13 mouse cellular contexts compared by ENCODE assay signal in the genomic region with DNA sequence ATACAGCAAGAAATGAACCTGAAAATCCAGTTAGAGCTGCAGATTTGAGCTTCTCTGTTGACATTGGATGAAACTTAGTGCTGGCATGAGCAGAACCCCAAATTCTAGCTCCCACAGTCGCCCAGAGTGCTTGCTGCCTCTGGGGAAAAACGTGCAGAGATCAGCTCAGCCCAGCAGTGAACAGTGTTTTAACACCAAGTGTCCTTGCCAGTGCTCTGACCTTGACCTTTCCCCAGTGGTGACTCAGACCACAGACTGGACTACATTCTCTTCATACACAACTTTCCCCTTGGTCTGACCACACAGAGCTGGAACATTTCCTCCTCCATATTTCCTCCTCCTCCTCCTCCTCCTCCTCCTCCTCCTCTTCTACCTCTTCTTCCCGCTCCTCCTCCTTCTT. TPM values are rescaled to one million over a fixed set of nuclear protein-coding genes. Genes with fewer than 3 reads are reported as not detected.
DNase-seq lines count a peak whose midpoint lies in the region; ATAC-seq and TF ChIP-seq lines count a peak whose summit lies in the region.
"Had no signal": no experiment of that assay in that cellular context is flagged by ENCODE, and none has a peak within 500 bp of the region (broad histone marks: within the 10 kb centered on the region; RNA-seq: fewer than 3 reads in every experiment).

No protein-coding gene starts in this region.

- H3K4me1 ChIP-seq in heart, embryonic 12.5 days (replicated peaks) = peaks cover 33% of the 10 kb centered on the region
- H3K4me1 ChIP-seq in intestine, postnatal 0 days (replicated peaks; ENCODE audit: control insufficient read depth, insufficient read depth, low read length) = no peaks in the 10 kb centered on the region
- no peaks in the 10 kb centered on the region; the same call in 1 of the 2 replicates for H3K4me1 ChIP-seq in stomach, postnatal 0 days (replicated peaks; ENCODE audit: control insufficient read depth, insufficient read depth)
- H3K4me1 ChIP-seq in midbrain, postnatal 0 days (ENCODE audit: insufficient read depth, low read length) = no peaks in the 10 kb centered on the region; the same call in 1 of the 2 replicates
- peaks cover 18% of the 10 kb centered on the region for H3K4me1 ChIP-seq in limb, embryonic 10.5 days

- H3K27ac ChIP-seq in heart, embryonic 12.5 days (ENCODE audit: poor library complexity, severe bottlenecking) = peak overlapping the region; percentile 50
- peak overlapping the region; percentile 92; the same call in 1 of the 2 replicates for H3K27ac ChIP-seq in intestine, postnatal 0 days (ENCODE audit: low read depth, low read length)
- H3K27ac ChIP-seq in stomach, postnatal 0 days (replicated peaks) = peak overlapping the region; percentile 19
- H3K27ac ChIP-seq in midbrain, postnatal 0 days (ENCODE audit: low read depth, low read length) = no peak overlapping the region
- no peak overlapping the region for H3K27ac ChIP-seq in limb, embryonic 10.5 days
- H3K27ac ChIP-seq: embryonic facial prominence, embryonic 15.5 days; hindbrain, embryonic 15.5 days; macrophage had no signal

- 0 out of 2 replicates have a peak, but pooled peaks cover 3% of the 10 kb centered on the region for H3K9me3 ChIP-seq in heart, embryonic 12.5 days (replicated peaks)
- H3K9me3 ChIP-seq in intestine, postnatal 0 days (ENCODE audit: control insufficient read depth) = no peaks in the 10 kb centered on the region
- H3K9me3 ChIP-seq in stomach, postnatal 0 days (ENCODE audit: control insufficient read depth, low read length) = no peaks in the 10 kb centered on the region
- no peaks in the 10 kb centered on the region for H3K9me3 ChIP-seq in midbrain, postnatal 0 days (ENCODE audit: low read length)
- H3K9me3 ChIP-seq in limb, embryonic 10.5 days (replicated peaks) = no peaks in the 10 kb centered on the region
- H3K9me3 ChIP-seq: embryonic facial prominence, embryonic 15.5 days; hindbrain, embryonic 15.5 days had no signal

- ATAC-seq in heart, embryonic 12.5 days (ENCODE audit: insufficient number of reproducible peaks, low FRiP score) = no peak
- ATAC-seq in intestine, postnatal 0 days = no peak
- ATAC-seq in stomach, postnatal 0 days (ENCODE audit: low FRiP score, low TSS enrichment) = no peak
- ATAC-seq in midbrain, postnatal 0 days (ENCODE audit: low FRiP score) = no peak
- ATAC-seq: CD4-positive, CD25-positive, alpha-beta regulatory T cell, adult 4 months had no signal

- intact Hi-C loops in heart, postnatal 10 days (cut with DNase I) = no loop called here

- H3K9ac ChIP-seq in heart, embryonic 12.5 days = peak overlapping the region; percentile 73; the same call in 1 of the 2 replicates
- H3K9ac ChIP-seq in intestine, postnatal 0 days (ENCODE audit: low read depth, low read length) = peak overlapping the region; percentile 35
- H3K9ac ChIP-seq in stomach, postnatal 0 days (ENCODE audit: low read length) = no peak overlapping the region
- no peak overlapping the region for H3K9ac ChIP-seq in midbrain, postnatal 0 days (replicated peaks; ENCODE audit: low read length, poor library complexity, severe bottlenecking)
- H3K9ac ChIP-seq: embryonic facial prominence, embryonic 15.5 days; hindbrain, embryonic 15.5 days had no signal

- H3K36me3 ChIP-seq in heart, embryonic 12.5 days = no peaks in the 10 kb centered on the region
- no peaks in the 10 kb centered on the region; the same call in 1 of the 2 replicates for H3K36me3 ChIP-seq in intestine, postnatal 0 days (ENCODE audit: control insufficient read depth, insufficient read depth)
- no peaks in the 10 kb centered on the region for H3K36me3 ChIP-seq in stomach, postnatal 0 days (ENCODE audit: control insufficient read depth, insufficient read depth, low read length)
- H3K36me3 ChIP-seq in midbrain, postnatal 0 days (ENCODE audit: insufficient read depth, low read length) = no peaks in the 10 kb centered on the region
- H3K36me3 ChIP-seq in limb, embryonic 10.5 days = no peaks in the 10 kb centered on the region
- H3K36me3 ChIP-seq: embryonic facial prominence, embryonic 15.5 days; hindbrain, embryonic 15.5 days had no signal

- TF ChIP-seq EP300 in stomach, postnatal 0 days (optimal IDR thresholded peaks at IDR 0.05) = no peak

- peaks cover 20% of the 10 kb centered on the region for H3K27me3 ChIP-seq in heart, embryonic 12.5 days (replicated peaks)
- H3K27me3 ChIP-seq in intestine, postnatal 0 days (replicated peaks; ENCODE audit: control insufficient read depth, insufficient read depth, low read length) = no peaks in the 10 kb centered on the region
- no peaks in the 10 kb centered on the region for H3K27me3 ChIP-seq in stomach, postnatal 0 days (ENCODE audit: control insufficient read depth, insufficient read depth, low read length)
- peaks cover 13% of the 10 kb centered on the region for H3K27me3 ChIP-seq in midbrain, postnatal 0 days (ENCODE audit: insufficient read depth, low read length)
- H3K27me3 ChIP-seq in limb, embryonic 10.5 days (ENCODE audit: low read depth, poor library complexity, severe bottlenecking) = peaks cover 56% of the 10 kb centered on the region

- no peak for DNase-seq in heart, postnatal 10 days
- peak; percentile 36 to 54 for DNase-seq in spleen, postnatal 10 days (ENCODE audit: low spot score in 2 of 2)
- DNase-seq in spleen, postnatal 14 days (ENCODE audit: low spot score in 2 of 2) = no peak
- DNase-seq in stomach, postnatal 0 days (ENCODE audit: low spot score) = peak; percentile 42
- no peak for DNase-seq in midbrain, postnatal 0 days (ENCODE audit: low spot score)
- no peak for DNase-seq in limb, embryonic 10.5 days (ENCODE audit: low spot score)
- DNase-seq: cerebellum, adult 9-11 months had no signal

- H3K4me2 ChIP-seq in heart, embryonic 12.5 days = peak overlapping the region; percentile 80
- peak overlapping the region; percentile 88 for H3K4me2 ChIP-seq in intestine, postnatal 0 days (replicated peaks; ENCODE audit: low read depth)
- peak overlapping the region; percentile 84; the same call in 1 of the 2 replicates for H3K4me2 ChIP-seq in stomach, postnatal 0 days (replicated peaks; ENCODE audit: low read depth)
- H3K4me2 ChIP-seq in midbrain, postnatal 0 days (ENCODE audit: low read depth, low read length, poor library complexity, severe bottlenecking) = no peak overlapping the region

- 32% methylated on average over 3 of the region's 3 CpGs for WGBS in heart, embryonic 12.5 days
- 55% methylated on average over 3 of the region's 3 CpGs for WGBS in intestine, postnatal 0 days
- WGBS in stomach, postnatal 0 days = 45% methylated on average over 3 of the region's 3 CpGs
- WGBS in midbrain, postnatal 0 days = 36% methylated on average over 3 of the region's 3 CpGs
- WGBS in limb, embryonic 10.5 days = 49% methylated on average over 3 of the region's 3 CpGs

- TF ChIP-seq CTCF in intestine, postnatal 0 days (IDR thresholded peaks at IDR 0.05; ENCODE audit: low read depth) = no peak
- TF ChIP-seq CTCF in stomach, postnatal 0 days (IDR thresholded peaks at IDR 0.05; ENCODE audit: low read depth) = no peak
- no peak for TF ChIP-seq CTCF in midbrain, postnatal 0 days (IDR thresholded peaks at IDR 0.05)

- peak overlapping the region; percentile 69 for H3K4me3 ChIP-seq in heart, embryonic 12.5 days
- peak overlapping the region; percentile 89 for H3K4me3 ChIP-seq in intestine, postnatal 0 days (ENCODE audit: low read depth, low read length)
- H3K4me3 ChIP-seq in stomach, postnatal 0 days (ENCODE audit: low read depth, low read length) = peak overlapping the region; percentile 79; the same call in 1 of the 2 replicates
- H3K4me3 ChIP-seq in midbrain, postnatal 0 days (ENCODE audit: low read depth, low read length) = no peak overlapping the region
- H3K4me3 ChIP-seq in limb, embryonic 10.5 days = no peak overlapping the region

RNA-seq across cellular contexts. Expression of gene Grtp1, which starts 1.6 kb away (rescaled TPM):
- 19.8 and 22.7 TPM in 2 replicates for polyA plus RNA-seq in heart, embryonic 12.5 days (2016; fragmentation: Nextera tagmentation; extraction: Ambion mirVana)
- total RNA-seq in heart, postnatal 10 days (2021) = 1 to 10 TPM; 2.5 to 2.6 TPM
- 110 and 113 TPM in 2 replicates for polyA plus RNA-seq in intestine, postnatal 0 days (2015; fragmentation: Nextera tagmentation; extraction: Ambion mirVana)
- 30.6 and 31.8 TPM in 2 replicates for polyA plus RNA-seq in stomach, postnatal 0 days (2015; fragmentation: Nextera tagmentation; extraction: Ambion mirVana)
- 7.9 and 10.1 TPM in 2 replicates for total RNA-seq in midbrain, postnatal 0 days (2014; rRNA removed)
- 18.9 and 19.9 TPM in 2 replicates for polyA plus RNA-seq in midbrain, postnatal 0 days (2015; fragmentation: Nextera tagmentation; extraction: Ambion mirVana)
- polyA plus RNA-seq in limb, embryonic 10.5 days (2016; fragmentation: Nextera tagmentation; extraction: Ambion mirVana) = 16.0 and 18.8 TPM in 2 replicates

RNA-seq across cellular contexts. Expression of gene Lamp1, which starts 43.1 kb away (rescaled TPM):
- polyA plus RNA-seq in heart, embryonic 12.5 days (2016; fragmentation: Nextera tagmentation; extraction: Ambion mirVana) = 364 and 372 TPM in 2 replicates
- total RNA-seq in heart, postnatal 10 days (2021) = 100 to 1,000 TPM; 310 to 323 TPM
- polyA plus RNA-seq in intestine, postnatal 0 days (2015; fragmentation: Nextera tagmentation; extraction: Ambion mirVana) = 847 and 854 TPM in 2 replicates
- 260 and 278 TPM in 2 replicates for polyA plus RNA-seq in stomach, postnatal 0 days (2015; fragmentation: Nextera tagmentation; extraction: Ambion mirVana)
- total RNA-seq in midbrain, postnatal 0 days (2014; rRNA removed) = 273 and 322 TPM in 2 replicates
- polyA plus RNA-seq in midbrain, postnatal 0 days (2015; fragmentation: Nextera tagmentation; extraction: Ambion mirVana) = 358 and 371 TPM in 2 replicates
- 186 and 196 TPM in 2 replicates for polyA plus RNA-seq in limb, embryonic 10.5 days (2016; fragmentation: Nextera tagmentation; extraction: Ambion mirVana)

RNA-seq across cellular contexts. Expression of gene Adprhl1, which starts 51.9 kb away (rescaled TPM):
- polyA plus RNA-seq in heart, embryonic 12.5 days (2016; fragmentation: Nextera tagmentation; extraction: Ambion mirVana) = 167 and 180 TPM in 2 replicates
- total RNA-seq in heart, postnatal 10 days (2021) = 100 to 1,000 TPM; 418 to 470 TPM
- 0.48 TPM in 1 of 2 replicates, not detected in the other for polyA plus RNA-seq in intestine, postnatal 0 days (2015; fragmentation: Nextera tagmentation; extraction: Ambion mirVana)
- 0.42 and 0.50 TPM in 2 replicates for polyA plus RNA-seq in stomach, postnatal 0 days (2015; fragmentation: Nextera tagmentation; extraction: Ambion mirVana)
- total RNA-seq in midbrain, postnatal 0 days (2014; rRNA removed) = 0.09 and 0.16 TPM in 2 replicates
- 0.28 and 0.41 TPM in 2 replicates for polyA plus RNA-seq in midbrain, postnatal 0 days (2015; fragmentation: Nextera tagmentation; extraction: Ambion mirVana)
- 0.14 TPM in 1 of 2 replicates, not detected in the other for polyA plus RNA-seq in limb, embryonic 10.5 days (2016; fragmentation: Nextera tagmentation; extraction: Ambion mirVana)

Comparison
In these comparisons a context has a peak if more than half of its experiments do, and no peak if none do; other contexts are left out.
1. DNase-seq: peak in spleen, postnatal 10 days (2 of 2) and stomach, postnatal 0 days (single experiment); none in heart, postnatal 10 days (0 of 2), spleen, postnatal 14 days (0 of 2), midbrain, postnatal 0 days (single experiment) and limb, embryonic 10.5 days (single experiment).
2. H3K27ac ChIP-seq: peak in heart, embryonic 12.5 days (single experiment), intestine, postnatal 0 days (single experiment) and stomach, postnatal 0 days (single experiment); none in midbrain, postnatal 0 days (single experiment) and limb, embryonic 10.5 days (single experiment).
3. H3K4me3 ChIP-seq: peak in heart, embryonic 12.5 days (single experiment), intestine, postnatal 0 days (single experiment) and stomach, postnatal 0 days (single experiment); none in midbrain, postnatal 0 days (single experiment) and limb, embryonic 10.5 days (single experiment).
4. H3K9ac ChIP-seq: peak in heart, embryonic 12.5 days (single experiment) and intestine, postnatal 0 days (single experiment); none in stomach, postnatal 0 days (single experiment) and midbrain, postnatal 0 days (single experiment).
5. RNA of gene Adprhl1, which starts 51.9 kb away (polyA plus RNA-seq): 167 to 180 TPM in heart, embryonic 12.5 days; 0.42 to 0.50 TPM in stomach, postnatal 0 days, 0.28 to 0.41 TPM in midbrain, postnatal 0 days, 0.48 TPM in intestine, postnatal 0 days and 0.14 TPM in limb, embryonic 10.5 days; every median in the first group is over 100 times any median in the second.